In genomic region chrX:155365095-155365494, GRCm38 (mm10) we compare ENCODE assay signal across 11 mouse cellular contexts.
"Had no signal": no experiment of that assay in that cellular context is flagged by ENCODE, and none has a peak within 500 bp of the region (broad histone marks: within the 10 kb centered on the region; RNA-seq: fewer than 3 reads in every experiment).

No protein-coding gene starts in this region.

- ATAC-seq: liver, postnatal 0 days; lung, postnatal 0 days; midbrain, embryonic 13.5 days; midbrain, embryonic 15.5 days had no signal

- DNase-seq: liver, postnatal 0 days; lung, adult 2 months; lung, postnatal 14 days; lung, postnatal 36 days; right cerebral cortex, postnatal 14 days; thymus, adult 2 months; thymus, postnatal 25 days; thymus, postnatal 4 days had no signal
